Mouse (Mus musculus) liver, adult (tissue): ENCODE data around the gene Cep41.

Experiments
- GATA4 ChIP-seq: IDR thresholded peaks from 2 replicates; pipeline ENCODE4 v1.6.1; 2014; ENCODE audit warnings: mild to moderate bottlenecking, low read length; ENCODE audit not compliant: insufficient replicate concordance

Gene Cep41

GRCm38 (mm10) chr6:30628152-30628551, 65.4 kb downstream of the Cep41 start:
- TF ChIP-seq GATA4: no peak

GRCm38 (mm10) chr6:30624763-30625162, 68.8 kb downstream of the Cep41 start:
- no peak for TF ChIP-seq GATA4

GRCm38 (mm10) chr6:30621986-30622389, 71.6 kb downstream of the Cep41 start:
- TF ChIP-seq GATA4: no peak

- no peak for TF ChIP-seq GATA4
These were observed 72.6 kb downstream of the Cep41 start for GRCm38 (mm10) chr6:30620994-30621393.

GRCm38 (mm10) chr6:30620591-30620990, 73.0 kb downstream of the Cep41 start:
- no peak for TF ChIP-seq GATA4

- TF ChIP-seq GATA4: no peak
These were observed 73.9 kb downstream of the Cep41 start for GRCm38 (mm10) chr6:30619606-30620005.

- TF ChIP-seq GATA4: no peak
These were observed 74.8 kb downstream of the Cep41 start for GRCm38 (mm10) chr6:30618735-30619134.

- TF ChIP-seq GATA4: no peak
These were observed 75.5 kb downstream of the Cep41 start for GRCm38 (mm10) chr6:30617959-30618590.

GRCm38 (mm10) chr6:30617020-30617958, 76.3 kb downstream of the Cep41 start:
- no peak for TF ChIP-seq GATA4

GRCm38 (mm10) chr6:30616491-30616941, 77.0 kb downstream of the Cep41 start:
- no peak for TF ChIP-seq GATA4

GRCm38 (mm10) chr6:30615741-30616140, 77.8 kb downstream of the Cep41 start:
- no peak for TF ChIP-seq GATA4

- TF ChIP-seq GATA4: no peak
These were observed 79.3 kb downstream of the Cep41 start for GRCm38 (mm10) chr6:30614251-30614650.

- no peak for TF ChIP-seq GATA4
These were observed 82.3 kb downstream of the Cep41 start for GRCm38 (mm10) chr6:30611212-30611611.

- no peak for TF ChIP-seq GATA4
These were observed 82.8 kb downstream of the Cep41 start, which contains the start of gene Cpa5 for GRCm38 (mm10) chr6:30610710-30611109. Gene Cpa5 (plus strand): TSS chr6:30611010.

GRCm38 (mm10) chr6:30605672-30606071, 87.9 kb downstream of the Cep41 start:
- TF ChIP-seq GATA4: no peak

- TF ChIP-seq GATA4: no peak
These were observed 88.4 kb downstream of the Cep41 start for GRCm38 (mm10) chr6:30605111-30605510.
